In genomic region chr5:84510144-84510543, GRCm38 (mm10) we compare ENCODE assay signal across 23 mouse cellular contexts.
DNase-seq lines count a peak whose midpoint lies in the region; ATAC-seq lines count a peak whose summit lies in the region.
"Had no signal": no experiment of that assay in that cellular context is flagged by ENCODE, and none has a peak within 500 bp of the region (broad histone marks: within the 10 kb centered on the region; RNA-seq: fewer than 3 reads in every experiment).

No protein-coding gene starts in this region.

- no peak overlapping the region for H3K9ac ChIP-seq in embryonic facial prominence, embryonic 12.5 days
- H3K9ac ChIP-seq in heart, embryonic 11.5 days (ENCODE audit: low read depth, low read length): no peak overlapping the region
- H3K9ac ChIP-seq in midbrain, embryonic 12.5 days (replicated peaks): no peak overlapping the region
- H3K9ac ChIP-seq: forebrain, postnatal 0 days; hindbrain, embryonic 12.5 days; hindbrain, embryonic 15.5 days had no signal

- H3K4me3 ChIP-seq in embryonic facial prominence, embryonic 12.5 days: no peak overlapping the region
- H3K4me3 ChIP-seq in embryonic facial prominence, embryonic 10.5 days: no peak overlapping the region
- H3K4me3 ChIP-seq in heart, embryonic 11.5 days (ENCODE audit: low read depth, low read length): no peak overlapping the region
- H3K4me3 ChIP-seq in midbrain, embryonic 12.5 days: no peak overlapping the region
- H3K4me3 ChIP-seq in midbrain, embryonic 10.5 days: no peak overlapping the region
- H3K4me3 ChIP-seq: heart, adult 2 months; heart, embryonic 10.5 days; hindbrain, embryonic 12.5 days; hindbrain, embryonic 15.5 days had no signal

- WGBS in embryonic facial prominence, embryonic 12.5 days: 85% methylated on average over 5 of the region's 5 CpGs
- WGBS in embryonic facial prominence, embryonic 10.5 days: 78% methylated on average over 5 of the region's 5 CpGs
- 75% methylated on average over 5 of the region's 5 CpGs for WGBS in heart, embryonic 11.5 days (ENCODE audit: insufficient replicate concordance)
- WGBS in midbrain, embryonic 12.5 days: 92% methylated on average over 3 of the region's 5 CpGs
- WGBS in midbrain, embryonic 10.5 days: 96% methylated on average over 5 of the region's 5 CpGs

- peak; percentile 60; the same call in 1 of the 2 replicates for ATAC-seq in embryonic facial prominence, embryonic 12.5 days (ENCODE audit: insufficient number of reproducible peaks, insufficient read depth, low FRiP score, low TSS enrichment)
- no peak for ATAC-seq in heart, embryonic 11.5 days (replicated peaks; ENCODE audit: insufficient number of reproducible peaks, low FRiP score, low TSS enrichment)
- 0 out of 2 replicates have a peak, but pooled peaks have one; percentile 2 for ATAC-seq in midbrain, embryonic 12.5 days (ENCODE audit: low FRiP score, low read depth)
- ATAC-seq in monocyte, adult 5-6 weeks (replicated peaks; ENCODE audit: insufficient number of reproducible peaks, low FRiP score, low TSS enrichment, poor library complexity, severe bottlenecking): 0 out of 2 replicates have a peak, but pooled peaks have one; percentile 35
- ATAC-seq: forebrain, embryonic 14.5 days; forebrain, postnatal 0 days; Patski had no signal

- no peaks in the 10 kb centered on the region for H3K27me3 ChIP-seq in embryonic facial prominence, embryonic 12.5 days
- H3K27me3 ChIP-seq in embryonic facial prominence, embryonic 10.5 days (replicated peaks; ENCODE audit: low read depth, poor library complexity, severe bottlenecking): no peaks in the 10 kb centered on the region
- no peaks in the 10 kb centered on the region for H3K27me3 ChIP-seq in heart, embryonic 11.5 days (ENCODE audit: control insufficient read depth, insufficient read depth, low read length)
- no peaks in the 10 kb centered on the region for H3K27me3 ChIP-seq in midbrain, embryonic 12.5 days
- H3K27me3 ChIP-seq in midbrain, embryonic 10.5 days (ENCODE audit: low read depth, poor library complexity, severe bottlenecking): no peaks in the 10 kb centered on the region
- H3K27me3 ChIP-seq: CH12.LX; hindbrain, embryonic 12.5 days; hindbrain, embryonic 15.5 days; Patski had no signal

- H3K9me3 ChIP-seq in embryonic facial prominence, embryonic 12.5 days: no peaks in the 10 kb centered on the region
- H3K9me3 ChIP-seq in embryonic facial prominence, embryonic 10.5 days: no peaks in the 10 kb centered on the region
- H3K9me3 ChIP-seq in heart, embryonic 11.5 days (replicated peaks; ENCODE audit: control insufficient read depth, low read length): no peaks in the 10 kb centered on the region
- H3K9me3 ChIP-seq in midbrain, embryonic 12.5 days: no peaks in the 10 kb centered on the region
- no peaks in the 10 kb centered on the region; the same call in 1 of the 2 replicates for H3K9me3 ChIP-seq in midbrain, embryonic 10.5 days (replicated peaks)
- H3K9me3 ChIP-seq: G1E; heart, embryonic 10.5 days; hindbrain, embryonic 12.5 days; hindbrain, embryonic 15.5 days had no signal

- H3K4me2 ChIP-seq in embryonic facial prominence, embryonic 12.5 days (replicated peaks): no peak overlapping the region
- no peak overlapping the region for H3K4me2 ChIP-seq in heart, embryonic 11.5 days
- H3K4me2 ChIP-seq in midbrain, embryonic 12.5 days (replicated peaks): no peak overlapping the region
- H3K4me2 ChIP-seq: hindbrain, embryonic 12.5 days; hindbrain, embryonic 15.5 days had no signal

- DNase-seq in embryonic facial prominence, embryonic 10.5 days (ENCODE audit: low spot score): no peak
- peak; percentile 81 for DNase-seq in heart, adult 11 months
- DNase-seq in midbrain, embryonic 10.5 days (ENCODE audit: low spot score): no peak
- no peak for DNase-seq in frontal cortex, postnatal 10 days (ENCODE audit: low spot score in 2 of 2)
- DNase-seq: adrenal gland, postnatal 10 days; adrenal gland, postnatal 36 days; cerebellum, adult 18-20 months; cerebellum, adult 9-10 months; cerebellum, postnatal 14 days; forebrain, postnatal 0 days; gastrocnemius, postnatal 25 days; heart, adult 2 months had no signal

- H3K4me1 ChIP-seq in embryonic facial prominence, embryonic 12.5 days: no peaks in the 10 kb centered on the region
- no peaks in the 10 kb centered on the region for H3K4me1 ChIP-seq in embryonic facial prominence, embryonic 10.5 days
- H3K4me1 ChIP-seq in heart, embryonic 11.5 days (ENCODE audit: control insufficient read depth, insufficient read depth, low read length): no peaks in the 10 kb centered on the region
- no peaks in the 10 kb centered on the region for H3K4me1 ChIP-seq in midbrain, embryonic 12.5 days
- no peaks in the 10 kb centered on the region for H3K4me1 ChIP-seq in midbrain, embryonic 10.5 days
- H3K4me1 ChIP-seq: heart, embryonic 10.5 days; hindbrain, embryonic 12.5 days; hindbrain, embryonic 15.5 days had no signal

- no peaks in the 10 kb centered on the region for H3K36me3 ChIP-seq in embryonic facial prominence, embryonic 12.5 days
- no peaks in the 10 kb centered on the region for H3K36me3 ChIP-seq in embryonic facial prominence, embryonic 10.5 days (replicated peaks)
- no peaks in the 10 kb centered on the region for H3K36me3 ChIP-seq in heart, embryonic 11.5 days (ENCODE audit: control insufficient read depth, insufficient read depth, low read length)
- H3K36me3 ChIP-seq in midbrain, embryonic 12.5 days: no peaks in the 10 kb centered on the region
- no peaks in the 10 kb centered on the region for H3K36me3 ChIP-seq in midbrain, embryonic 10.5 days
- H3K36me3 ChIP-seq: G1E; heart, embryonic 10.5 days; hindbrain, embryonic 12.5 days; hindbrain, embryonic 15.5 days had no signal

- no peak overlapping the region for H3K27ac ChIP-seq in embryonic facial prominence, embryonic 12.5 days
- H3K27ac ChIP-seq in embryonic facial prominence, embryonic 10.5 days (replicated peaks): no peak overlapping the region
- H3K27ac ChIP-seq in heart, embryonic 11.5 days (ENCODE audit: low read depth, low read length): no peak overlapping the region
- H3K27ac ChIP-seq in midbrain, embryonic 12.5 days (replicated peaks): no peak overlapping the region
- H3K27ac ChIP-seq in midbrain, embryonic 10.5 days (replicated peaks): no peak overlapping the region
- H3K27ac ChIP-seq: heart, adult 2 months; heart, embryonic 10.5 days; hindbrain, embryonic 12.5 days; hindbrain, embryonic 15.5 days had no signal
